Mouse (Mus musculus) lung, embryonic 16.5 days (tissue): ENCODE results near the gene Dusp28. TPM values are rescaled to one million over a fixed set of nuclear protein-coding genes. Genes with fewer than 3 reads are reported as not detected.
A peak's percentile ranks its signal among the peaks of the same experiment; 100 is the strongest.

ENCODE experiments used
- ATAC-seq: fragments of 200-750 bp; cut with Nextera tagmentation; 2 replicates; pipeline ENCODE4 v1.8.0; 2017; ENCODE audit warnings: low read depth, mild to moderate bottlenecking, moderate library complexity
- H3K27ac ChIP-seq: fragments of 300-500 bp; sonication (generic); 2 replicates; pipeline ENCODE4 v1.5.1; 2014; ENCODE audit warnings: mild to moderate bottlenecking, control low read depth, low read length
- H3K27me3 ChIP-seq: fragments of 300-500 bp; sonication (generic); 2 replicates; pipeline ENCODE4 v1.6.1; 2014; ENCODE audit warnings: low read depth, low read length, mixed read lengths; ENCODE audit not compliant: control insufficient read depth, insufficient read depth
- H3K36me3 ChIP-seq: fragments of 300-500 bp; sonication (generic); 2 replicates; pipeline ENCODE4 v1.6.1; 2014; ENCODE audit warnings: low read length; ENCODE audit not compliant: control insufficient read depth, insufficient read depth
- H3K4me1 ChIP-seq: fragments of 300-500 bp; sonication (generic); replicated peaks from 2 replicates; pipeline ENCODE4 v1.6.1; 2014; ENCODE audit warnings: low read length, mixed read lengths; ENCODE audit not compliant: control insufficient read depth, insufficient read depth
- H3K4me2 ChIP-seq: fragments of 300-500 bp; sonication (generic); 2 replicates; pipeline ENCODE4 v1.6.1; 2014; ENCODE audit warnings: low read depth, low read length, control low read depth
- H3K4me3 ChIP-seq: fragments of 300-500 bp; sonication (generic); 2 replicates; pipeline ENCODE4 v1.5.1; 2014; ENCODE audit warnings: mild to moderate bottlenecking, low read length, control low read depth
- H3K9ac ChIP-seq: fragments of 300-500 bp; sonication (generic); 2 replicates; pipeline ENCODE4 v1.6.1; 2014; ENCODE audit warnings: low read length, control low read depth
- H3K9me3 ChIP-seq: fragments of 300-500 bp; sonication (generic); 2 replicates; pipeline ENCODE4 v1.6.1; 2016; ENCODE audit warnings: low read length; ENCODE audit not compliant: control insufficient read depth
- WGBS: fragments of 180-500 bp; shearing (Covaris S2); extraction: QIAGEN DNeasy Blood & Tissue Kit; methylation state at CpG from one replicate; pipeline ENCODE4 v1.1.7; 2014; 5-methylcytosine and 5-hydroxymethylcytosine counted together
- polyA plus RNA-seq: library from polyadenylated mRNA; unstranded; fragments of >200 nt; fragmentation: Nextera tagmentation; extraction: Ambion mirVana; gene quantifications from 2 replicates; pipeline ENCODE4 v1.2.1, GENCODE M21; 2015

The Dusp28 gene
- polyA plus RNA-seq, 1 experiment from 2014 or later = 11.5 TPM

- H3K4me2 ChIP-seq = peak overlapping the region; percentile 77
- peaks cover 27% of the 10 kb centered on the region for H3K4me1 ChIP-seq
- no peaks in the 10 kb centered on the region for H3K9me3 ChIP-seq
- peak overlapping the region; percentile 90 for H3K9ac ChIP-seq
- 58% methylated on average over 1 of the region's 1 CpGs for WGBS
- H3K27ac ChIP-seq = no peak overlapping the region
- H3K4me3 ChIP-seq = peak overlapping the region; percentile 85
- ATAC-seq = no peak
- H3K36me3 ChIP-seq = peaks cover 17% of the 10 kb centered on the region
- no peaks in the 10 kb centered on the region for H3K27me3 ChIP-seq
Observed at GRCm38 (mm10) chr1:92912286-92912685, 5.5 kb downstream of the Dusp28 start.

GRCm38 (mm10) chr1:92914239-92914638 is 7.5 kb downstream of the Dusp28 start:
- Histone ChIP-seq H3K4me3 (no peak overlapping the region), H3K36me3 (peaks cover 36% of the 10 kb centered on the region), H3K4me1 (peaks cover 21% of the 10 kb centered on the region), H3K9me3 (no peaks in the 10 kb centered on the region), H3K27ac (no peak overlapping the region), H3K4me2 (no peak overlapping the region), H3K9ac (no peak overlapping the region), H3K27me3 (no peaks in the 10 kb centered on the region)
- ATAC-seq = no peak
- WGBS = 71% methylated on average over 4 of the region's 4 CpGs

DNA sequence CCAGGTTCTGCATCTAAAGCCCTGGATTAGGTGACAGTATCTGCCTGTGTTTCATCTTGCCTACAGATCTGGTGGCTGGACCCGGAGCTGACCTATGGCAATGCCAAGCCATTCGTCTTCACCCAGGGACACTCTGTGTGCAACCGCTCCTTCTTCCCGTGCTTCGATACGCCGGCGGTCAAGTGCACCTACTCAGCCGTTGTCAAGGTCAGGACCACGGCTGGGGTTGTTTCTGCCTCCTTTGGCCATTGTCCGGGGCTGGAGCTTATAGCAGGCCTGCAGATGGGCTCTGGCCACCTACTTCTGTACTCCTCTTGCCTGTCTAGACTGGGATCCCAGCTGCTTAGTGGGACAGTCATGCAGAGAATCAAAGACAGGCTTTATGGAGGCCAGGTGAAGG is 8.2 kb downstream of the Dusp28 start:
- H3K4me2 ChIP-seq = no peak overlapping the region
- H3K9me3 ChIP-seq = no peaks in the 10 kb centered on the region
- peaks cover 17% of the 10 kb centered on the region for H3K4me1 ChIP-seq
- H3K27me3 ChIP-seq = no peaks in the 10 kb centered on the region
- 90% methylated on average over 11 of the region's 11 CpGs for WGBS
- H3K4me3 ChIP-seq = no peak overlapping the region
- no peak for ATAC-seq
- peaks cover 43% of the 10 kb centered on the region for H3K36me3 ChIP-seq
- H3K27ac ChIP-seq = no peak overlapping the region
- no peak overlapping the region for H3K9ac ChIP-seq

DNA sequence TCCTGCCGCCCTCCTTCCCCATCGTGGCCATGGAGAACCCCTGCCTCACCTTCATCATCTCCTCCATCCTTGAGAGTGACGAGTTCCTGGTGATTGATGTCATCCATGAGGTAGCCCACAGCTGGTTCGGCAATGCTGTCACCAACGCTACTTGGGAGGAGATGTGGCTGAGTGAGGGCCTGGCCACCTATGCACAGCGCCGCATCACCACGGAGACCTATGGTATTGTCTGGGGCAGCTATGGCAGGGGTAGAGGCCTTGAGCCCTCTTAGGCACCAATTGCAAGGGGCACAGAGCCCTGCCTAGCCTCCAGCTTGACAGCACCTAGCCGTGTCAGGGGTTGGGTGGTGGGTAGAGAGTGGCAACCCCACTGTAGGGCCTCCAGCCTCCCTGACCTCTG is 9.9 kb downstream of the Dusp28 start:
- Histone ChIP-seq H3K9me3 (no peaks in the 10 kb centered on the region), H3K9ac (no peak overlapping the region), H3K27ac (no peak overlapping the region), H3K4me1 (peaks cover 11% of the 10 kb centered on the region), H3K36me3 (peaks cover 45% of the 10 kb centered on the region), H3K4me3 (no peak overlapping the region), H3K4me2 (no peak overlapping the region), H3K27me3 (no peaks in the 10 kb centered on the region)
- WGBS = 89% methylated on average over 9 of the region's 9 CpGs
- ATAC-seq = no peak

- no peaks in the 10 kb centered on the region for H3K9me3 ChIP-seq
- no peak overlapping the region for H3K27ac ChIP-seq
- H3K4me1 ChIP-seq = no peaks in the 10 kb centered on the region
- peaks cover 42% of the 10 kb centered on the region for H3K36me3 ChIP-seq
- no peak overlapping the region for H3K4me2 ChIP-seq
- no peak overlapping the region for H3K4me3 ChIP-seq
- no peaks in the 10 kb centered on the region for H3K27me3 ChIP-seq
- 96% methylated on average over 11 of the region's 11 CpGs for WGBS
- no peak overlapping the region for H3K9ac ChIP-seq
- no peak for ATAC-seq
Observed at GRCm38 (mm10) chr1:92919151-92919550, 12.4 kb downstream of the Dusp28 start.

DNA sequence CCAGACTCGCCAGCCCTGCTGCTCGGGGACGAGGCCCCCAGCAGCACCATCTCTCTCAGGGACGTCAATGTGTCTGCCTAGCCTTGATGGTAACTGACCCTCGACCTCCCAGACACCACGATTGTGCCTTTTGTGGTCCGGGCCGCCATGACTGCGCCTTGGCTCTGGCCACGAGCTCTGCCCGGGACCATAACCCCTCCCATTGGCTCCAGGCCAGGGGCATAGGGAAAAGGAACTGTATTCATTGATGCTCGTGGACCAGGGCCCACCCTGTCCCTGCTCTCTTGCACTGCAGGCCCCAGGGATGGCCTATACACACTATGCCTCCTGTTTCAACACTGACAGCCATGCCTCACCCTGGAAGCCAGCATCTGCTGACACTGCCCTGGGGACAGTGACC is 13.0 kb downstream of the Dusp28 start:
- H3K36me3 ChIP-seq = peaks cover 41% of the 10 kb centered on the region
- H3K4me1 ChIP-seq = no peaks in the 10 kb centered on the region
- H3K9ac ChIP-seq = no peak overlapping the region
- no peak overlapping the region for H3K4me2 ChIP-seq
- H3K9me3 ChIP-seq = no peaks in the 10 kb centered on the region
- H3K4me3 ChIP-seq = no peak overlapping the region
- 80% methylated on average over 12 of the region's 12 CpGs for WGBS
- ATAC-seq = no peak
- no peaks in the 10 kb centered on the region for H3K27me3 ChIP-seq
- H3K27ac ChIP-seq = no peak overlapping the region

DNA sequence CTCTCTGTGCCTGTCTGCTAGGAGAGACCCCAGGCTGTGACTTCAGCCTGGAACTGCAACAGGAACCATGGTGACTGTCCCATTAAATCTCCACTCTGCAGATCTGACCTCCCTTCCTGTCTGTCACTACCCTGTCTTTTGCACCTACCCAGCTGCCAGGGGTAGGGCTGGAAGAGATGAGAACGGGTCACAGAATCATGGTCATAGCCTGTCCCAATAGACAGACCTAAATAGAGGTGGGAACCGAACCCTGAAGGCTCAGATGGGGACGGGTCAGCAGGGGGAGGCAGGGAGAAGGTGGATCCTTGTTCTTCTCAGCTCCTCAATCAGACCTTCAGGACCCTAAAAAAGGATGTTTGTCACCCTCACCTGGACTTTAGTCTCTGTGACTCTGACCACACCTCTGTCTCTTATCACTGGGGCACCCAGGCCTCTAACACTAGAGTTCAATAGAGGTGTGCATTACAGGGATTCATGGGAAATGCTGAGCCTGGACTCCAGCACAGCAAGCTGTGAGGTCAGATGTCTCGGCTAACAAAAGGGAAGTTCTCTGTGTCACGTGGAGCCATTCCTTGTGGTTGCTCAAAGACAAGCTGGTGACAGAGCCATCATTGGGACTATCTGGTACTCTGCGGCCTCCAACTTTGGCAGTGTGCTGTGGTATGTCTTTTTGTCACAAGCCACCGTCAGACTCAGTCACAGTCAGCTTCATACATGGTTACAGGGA is 13.9 kb downstream of the Dusp28 start:
- WGBS = 78% methylated on average over 7 of the region's 7 CpGs
- H3K9ac ChIP-seq = no peak overlapping the region
- no peaks in the 10 kb centered on the region for H3K27me3 ChIP-seq
- H3K4me2 ChIP-seq = no peak overlapping the region
- no peaks in the 10 kb centered on the region for H3K9me3 ChIP-seq
- 0 out of 2 replicates have a peak, but pooled peaks have one; percentile 13 for ATAC-seq
- peaks cover 37% of the 10 kb centered on the region for H3K36me3 ChIP-seq
- no peaks in the 10 kb centered on the region for H3K4me1 ChIP-seq
- H3K27ac ChIP-seq = no peak overlapping the region
- H3K4me3 ChIP-seq = no peak overlapping the region

DNA sequence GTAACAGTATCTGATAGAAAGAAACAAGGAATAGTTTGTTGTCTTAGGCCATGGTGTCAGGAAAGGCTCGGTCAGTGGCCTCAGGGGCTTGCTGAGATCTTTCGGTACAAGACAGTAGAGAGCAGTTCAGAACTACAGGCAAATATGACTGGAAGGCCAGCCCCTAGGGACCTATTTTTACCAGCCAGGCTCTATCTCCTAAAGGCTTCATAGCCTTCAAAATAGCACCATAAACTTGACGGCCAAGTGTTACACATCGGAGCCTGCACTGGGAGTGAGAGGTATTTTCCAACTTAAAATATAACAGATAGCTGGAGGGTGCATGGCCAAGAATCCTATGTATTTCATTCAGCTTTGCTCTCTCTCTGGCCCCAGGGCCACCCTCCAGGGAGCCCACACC is 14.7 kb downstream of the Dusp28 start:
- 89% methylated on average over 4 of the region's 4 CpGs for WGBS
- H3K4me3 ChIP-seq = no peak overlapping the region
- H3K9me3 ChIP-seq = no peaks in the 10 kb centered on the region
- H3K36me3 ChIP-seq = peaks cover 36% of the 10 kb centered on the region
- no peak overlapping the region for H3K9ac ChIP-seq
- ATAC-seq = no peak
- no peaks in the 10 kb centered on the region for H3K27me3 ChIP-seq
- H3K4me1 ChIP-seq = no peaks in the 10 kb centered on the region
- H3K4me2 ChIP-seq = no peak overlapping the region
- H3K27ac ChIP-seq = no peak overlapping the region

GRCm38 (mm10) chr1:92930171-92930706 is 23.5 kb downstream of the Dusp28 start:
- WGBS = 15% methylated on average over 1 of the region's 1 CpGs
- no peak for ATAC-seq

More at GRCm38 (mm10) chr1:92930171-92930706, 23.5 kb downstream of the Dusp28 start:
- no peak overlapping the region for H3K4me2 ChIP-seq
- no peak overlapping the region for H3K27ac ChIP-seq
- no peaks in the 10 kb centered on the region for H3K9me3 ChIP-seq
- H3K9ac ChIP-seq = no peak overlapping the region
- no peak overlapping the region for H3K4me3 ChIP-seq
- H3K36me3 ChIP-seq = no peaks in the 10 kb centered on the region
- H3K27me3 ChIP-seq = no peaks in the 10 kb centered on the region
- peaks cover 5% of the 10 kb centered on the region; the same call in 1 of the 2 replicates for H3K4me1 ChIP-seq
